Mouse (Mus musculus): ENCODE data around the gene Plod2. TPM values are rescaled to one million over a fixed set of nuclear protein-coding genes. Genes with fewer than 3 reads are reported as not detected.

Plod2 gene
- polyA plus RNA-seq, 1 experiment from 2014 or later: 12.1 TPM

- ATAC-seq: no peak
- H3K27me3 ChIP-seq (ENCODE audit: control insufficient read depth, insufficient read depth, low read depth, low read length): no peaks in the 10 kb centered on the region
- H3K4me3 ChIP-seq (ENCODE audit: low read depth, low read length): no peak overlapping the region
- H3K27ac ChIP-seq (ENCODE audit: low read length): no peak overlapping the region
- no peaks in the 10 kb centered on the region for H3K9me3 ChIP-seq (replicated peaks; ENCODE audit: control insufficient read depth, low read length, poor library complexity, severe bottlenecking)
- H3K9ac ChIP-seq (ENCODE audit: low read depth, low read length): no peak overlapping the region
- 74% methylated on average over 6 of the region's 6 CpGs for WGBS
- no peaks in the 10 kb centered on the region for H3K36me3 ChIP-seq (ENCODE audit: control insufficient read depth, insufficient read depth, low read length)
- H3K4me1 ChIP-seq (ENCODE audit: control insufficient read depth, insufficient read depth, low read length): peaks cover 4% of the 10 kb centered on the region; the same call in 1 of the 2 replicates
- H3K4me2 ChIP-seq (ENCODE audit: low read length): no peak overlapping the region
Measured at GRCm38 (mm10) chr9:92537735-92538134, 4.3 kb upstream of the Plod2 start.

DNA sequence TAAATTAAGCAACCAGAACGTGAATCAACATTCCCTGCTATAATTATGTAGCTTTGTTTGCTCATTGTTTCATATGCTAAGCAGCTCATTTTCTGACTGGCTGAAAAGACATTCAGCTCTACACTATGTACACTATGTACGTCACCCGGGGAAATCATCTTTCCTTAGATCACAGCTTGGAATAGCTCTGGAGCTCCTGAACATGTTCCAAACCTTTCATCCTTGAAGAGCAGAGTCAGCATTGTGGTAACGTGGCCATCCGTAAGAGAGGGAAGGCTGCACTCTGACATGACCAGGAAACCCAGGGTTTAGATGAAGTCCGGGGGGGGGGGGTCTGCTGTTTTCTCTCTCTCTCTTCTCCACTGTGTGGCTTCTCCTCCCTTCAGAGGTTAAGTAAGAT is 3.8 kb upstream of the Plod2 start:
- Histone ChIP-seq H3K4me3 (ENCODE audit: low read depth, low read length) (no peak overlapping the region), H3K36me3 (ENCODE audit: control insufficient read depth, insufficient read depth, low read length) (no peaks in the 10 kb centered on the region), H3K9ac (ENCODE audit: low read depth, low read length) (no peak overlapping the region), H3K27ac (ENCODE audit: low read length) (no peak overlapping the region), H3K4me1 (ENCODE audit: control insufficient read depth, insufficient read depth, low read length) (peaks cover 8% of the 10 kb centered on the region; the same call in 1 of the 2 replicates), H3K4me2 (ENCODE audit: low read length) (no peak overlapping the region), H3K9me3 (replicated peaks; ENCODE audit: control insufficient read depth, low read length, poor library complexity, severe bottlenecking) (no peaks in the 10 kb centered on the region), H3K27me3 (ENCODE audit: control insufficient read depth, insufficient read depth, low read depth, low read length) (no peaks in the 10 kb centered on the region)
- no peak for ATAC-seq
- WGBS: 54% methylated on average over 6 of the region's 6 CpGs

DNA sequence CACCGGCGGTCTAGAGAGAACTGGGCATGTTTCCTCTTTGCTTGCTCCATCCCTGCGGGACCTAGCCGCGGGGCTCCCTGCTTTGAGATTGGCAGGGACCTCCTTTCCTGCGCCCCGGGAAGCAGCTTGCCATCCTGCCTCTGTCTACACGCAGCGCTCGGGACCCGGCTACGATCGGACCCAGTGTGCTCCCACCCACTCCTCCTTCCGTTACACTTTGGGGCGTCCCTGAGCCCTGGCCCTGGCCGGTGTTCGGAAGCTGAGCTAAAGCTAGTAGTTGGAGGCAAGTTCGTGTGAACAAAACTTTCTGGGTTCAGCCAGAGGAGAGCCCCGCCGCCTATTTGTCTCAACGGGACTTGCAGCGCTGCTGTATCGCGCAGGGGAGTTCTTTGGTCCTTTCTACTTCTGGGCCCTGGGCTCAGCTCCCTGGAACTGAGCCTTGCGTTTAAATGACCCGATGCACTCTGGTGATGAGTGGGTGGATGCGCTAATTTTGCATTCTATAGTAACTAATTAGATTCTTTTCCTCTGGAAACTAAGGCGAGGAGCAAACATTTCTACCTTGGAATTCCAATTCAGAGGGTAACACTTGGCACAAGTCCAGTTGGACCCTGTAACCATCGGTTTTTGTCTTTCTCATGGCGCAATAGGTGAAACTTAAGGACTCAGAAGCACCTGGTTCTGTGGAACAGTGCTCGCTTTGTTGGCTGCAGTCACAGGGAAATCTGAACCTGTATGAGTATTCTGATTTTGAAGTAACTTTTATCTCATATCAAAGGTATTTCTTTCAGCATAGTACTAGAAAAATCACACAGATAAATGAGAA is 781 bp downstream of the Plod2 start:
- peaks cover 8% of the 10 kb centered on the region; the same call in 1 of the 2 replicates for H3K4me1 ChIP-seq (ENCODE audit: control insufficient read depth, insufficient read depth, low read length)
- H3K27me3 ChIP-seq (ENCODE audit: control insufficient read depth, insufficient read depth, low read depth, low read length): no peaks in the 10 kb centered on the region
- peak overlapping the region; percentile 89 for H3K9ac ChIP-seq (ENCODE audit: low read depth, low read length)
- H3K36me3 ChIP-seq (ENCODE audit: control insufficient read depth, insufficient read depth, low read length): no peaks in the 10 kb centered on the region
- peak overlapping the region; percentile 92 for H3K4me3 ChIP-seq (ENCODE audit: low read depth, low read length)
- 1% methylated on average over 31 of the region's 31 CpGs for WGBS
- H3K4me2 ChIP-seq (ENCODE audit: low read length): peak overlapping the region; percentile 88
- peak; percentile 88 for ATAC-seq
- peak overlapping the region; percentile 68 for H3K27ac ChIP-seq (ENCODE audit: low read length)
- H3K9me3 ChIP-seq (replicated peaks; ENCODE audit: control insufficient read depth, low read length, poor library complexity, severe bottlenecking): no peaks in the 10 kb centered on the region

- Histone ChIP-seq H3K4me1 (ENCODE audit: control insufficient read depth, insufficient read depth, low read length) (peaks cover 8% of the 10 kb centered on the region; the same call in 1 of the 2 replicates), H3K9ac (ENCODE audit: low read depth, low read length) (no peak overlapping the region), H3K27me3 (ENCODE audit: control insufficient read depth, insufficient read depth, low read depth, low read length) (no peaks in the 10 kb centered on the region), H3K4me3 (ENCODE audit: low read depth, low read length) (no peak overlapping the region), H3K4me2 (ENCODE audit: low read length) (no peak overlapping the region), H3K36me3 (ENCODE audit: control insufficient read depth, insufficient read depth, low read length) (no peaks in the 10 kb centered on the region), H3K9me3 (replicated peaks; ENCODE audit: control insufficient read depth, low read length, poor library complexity, severe bottlenecking) (no peaks in the 10 kb centered on the region), H3K27ac (ENCODE audit: low read length) (no peak overlapping the region)
- no peak for ATAC-seq
- WGBS: 78% methylated on average over 1 of the region's 1 CpGs
Measured at GRCm38 (mm10) chr9:92544146-92544545, 2.1 kb downstream of the Plod2 start.

- no peaks in the 10 kb centered on the region for H3K9me3 ChIP-seq (replicated peaks; ENCODE audit: control insufficient read depth, low read length, poor library complexity, severe bottlenecking)
- no peak overlapping the region for H3K27ac ChIP-seq (ENCODE audit: low read length)
- no peak for ATAC-seq
- no peak overlapping the region for H3K9ac ChIP-seq (ENCODE audit: low read depth, low read length)
- no peaks in the 10 kb centered on the region for H3K27me3 ChIP-seq (ENCODE audit: control insufficient read depth, insufficient read depth, low read depth, low read length)
- H3K4me3 ChIP-seq (ENCODE audit: low read depth, low read length): no peak overlapping the region
- H3K4me1 ChIP-seq (ENCODE audit: control insufficient read depth, insufficient read depth, low read length): peaks cover 10% of the 10 kb centered on the region; the same call in 1 of the 2 replicates
- H3K4me2 ChIP-seq (ENCODE audit: low read length): no peak overlapping the region
- H3K36me3 ChIP-seq (ENCODE audit: control insufficient read depth, insufficient read depth, low read length): no peaks in the 10 kb centered on the region
- WGBS: 90% methylated on average over 6 of the region's 6 CpGs
Measured at GRCm38 (mm10) chr9:92545021-92545420, 3.0 kb downstream of the Plod2 start.

DNA sequence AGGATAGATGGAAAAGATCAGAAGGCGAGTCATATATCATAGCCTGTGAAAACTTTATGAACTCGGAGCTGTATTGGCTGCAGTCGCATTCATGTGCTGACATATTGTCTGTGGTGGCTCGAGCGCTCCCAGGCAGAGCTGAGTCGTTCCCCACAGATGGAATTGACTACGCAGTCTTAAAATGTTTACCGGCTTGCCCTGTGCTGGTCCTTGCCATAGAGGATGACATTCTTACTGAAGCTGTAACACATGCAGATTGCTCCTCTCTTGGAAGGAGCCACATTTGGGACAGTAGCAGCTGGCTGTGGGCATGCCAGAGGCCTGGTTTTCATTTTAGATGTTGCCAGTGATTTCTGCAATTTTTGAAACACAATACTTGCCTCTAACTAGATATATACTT is 4.4 kb downstream of the Plod2 start:
- WGBS: 91% methylated on average over 8 of the region's 8 CpGs
- H3K4me1 ChIP-seq (ENCODE audit: control insufficient read depth, insufficient read depth, low read length): peaks cover 8% of the 10 kb centered on the region; the same call in 1 of the 2 replicates
- no peak for ATAC-seq
- no peak overlapping the region for H3K4me2 ChIP-seq (ENCODE audit: low read length)
- H3K27ac ChIP-seq (ENCODE audit: low read length): no peak overlapping the region
- no peaks in the 10 kb centered on the region for H3K9me3 ChIP-seq (replicated peaks; ENCODE audit: control insufficient read depth, low read length, poor library complexity, severe bottlenecking)
- H3K9ac ChIP-seq (ENCODE audit: low read depth, low read length): no peak overlapping the region
- H3K4me3 ChIP-seq (ENCODE audit: low read depth, low read length): no peak overlapping the region
- no peaks in the 10 kb centered on the region for H3K27me3 ChIP-seq (ENCODE audit: control insufficient read depth, insufficient read depth, low read depth, low read length)
- H3K36me3 ChIP-seq (ENCODE audit: control insufficient read depth, insufficient read depth, low read length): no peaks in the 10 kb centered on the region

- Histone ChIP-seq H3K9ac (ENCODE audit: low read depth, low read length) (no peak overlapping the region), H3K9me3 (replicated peaks; ENCODE audit: control insufficient read depth, low read length, poor library complexity, severe bottlenecking) (no peaks in the 10 kb centered on the region), H3K27ac (ENCODE audit: low read length) (no peak overlapping the region), H3K4me3 (ENCODE audit: low read depth, low read length) (no peak overlapping the region), H3K27me3 (ENCODE audit: control insufficient read depth, insufficient read depth, low read depth, low read length) (no peaks in the 10 kb centered on the region), H3K4me2 (ENCODE audit: low read length) (no peak overlapping the region), H3K36me3 (ENCODE audit: control insufficient read depth, insufficient read depth, low read length) (no peaks in the 10 kb centered on the region), H3K4me1 (ENCODE audit: control insufficient read depth, insufficient read depth, low read length) (peaks cover 7% of the 10 kb centered on the region; the same call in 1 of the 2 replicates)
- WGBS: 74% methylated on average over 2 of the region's 2 CpGs
- ATAC-seq: no peak
Measured at GRCm38 (mm10) chr9:92547106-92547505, 5.1 kb downstream of the Plod2 start.

- no peak for ATAC-seq
- no peak overlapping the region for H3K9ac ChIP-seq (ENCODE audit: low read depth, low read length)
- H3K9me3 ChIP-seq (replicated peaks; ENCODE audit: control insufficient read depth, low read length, poor library complexity, severe bottlenecking): no peaks in the 10 kb centered on the region
- H3K4me3 ChIP-seq (ENCODE audit: low read depth, low read length): no peak overlapping the region
- H3K36me3 ChIP-seq (ENCODE audit: control insufficient read depth, insufficient read depth, low read length): no peaks in the 10 kb centered on the region
- H3K4me2 ChIP-seq (ENCODE audit: low read length): no peak overlapping the region
- H3K27me3 ChIP-seq (ENCODE audit: control insufficient read depth, insufficient read depth, low read depth, low read length): no peaks in the 10 kb centered on the region
- peaks cover 5% of the 10 kb centered on the region; the same call in 1 of the 2 replicates for H3K4me1 ChIP-seq (ENCODE audit: control insufficient read depth, insufficient read depth, low read length)
- WGBS: 92% methylated on average over 7 of the region's 7 CpGs
- H3K27ac ChIP-seq (ENCODE audit: low read length): no peak overlapping the region
Measured at GRCm38 (mm10) chr9:92547821-92548220, 5.8 kb downstream of the Plod2 start.

GRCm38 (mm10) chr9:92548603-92549002 is 6.6 kb downstream of the Plod2 start:
- Histone ChIP-seq H3K4me2 (ENCODE audit: low read length) (no peak overlapping the region), H3K36me3 (ENCODE audit: control insufficient read depth, insufficient read depth, low read length) (no peaks in the 10 kb centered on the region), H3K4me3 (ENCODE audit: low read depth, low read length) (no peak overlapping the region), H3K27ac (ENCODE audit: low read length) (no peak overlapping the region), H3K9ac (ENCODE audit: low read depth, low read length) (no peak overlapping the region), H3K4me1 (ENCODE audit: control insufficient read depth, insufficient read depth, low read length) (0 out of 2 replicates have a peak, but pooled peaks cover 2% of the 10 kb centered on the region), H3K27me3 (ENCODE audit: control insufficient read depth, insufficient read depth, low read depth, low read length) (no peaks in the 10 kb centered on the region), H3K9me3 (replicated peaks; ENCODE audit: control insufficient read depth, low read length, poor library complexity, severe bottlenecking) (no peaks in the 10 kb centered on the region)
- ATAC-seq: no peak
- WGBS: 85% methylated on average over 9 of the region's 9 CpGs

Data from midbrain, embryonic 16.5 days (tissue).